Mouse (Mus musculus) gastrocnemius, postnatal 14 days (tissue): ENCODE results near the gene Syt1. TPM values are rescaled to one million over a fixed set of nuclear protein-coding genes. Genes with fewer than 3 reads are reported as not detected.
A peak's percentile ranks its signal among the peaks of the same experiment; 100 is the strongest.

ENCODE experiments used
- DNase-seq: peaks from one replicate; pipeline ENCODE4 v3.0.0; 2021; ENCODE audit warnings: mixed read lengths
- intact Hi-C: fragments of 180-260 bp; cut with DNase I; formaldehyde crosslinking; loops from one replicate; pipeline ENCODE4 v1.15.1; 2025; ENCODE audit warnings: low total_unique reads
- total RNA-seq, 2 experiments: library from RNA; stranded (reverse); gene quantifications; 2 replicates each; pipeline ENCODE4 v1.2.3; 2021

The Syt1 gene
- total RNA-seq, 2 experiments from 2014 or later, result 0.12 to 0.20 TPM

- intact Hi-C loops, result loop anchor here (5.0 kb wide), 1 partner anchor 241 kb away; no protein-coding TSS in a partner anchor
These were observed 472.2 kb downstream of the Syt1 start for GRCm38 (mm10) chr10:108538546-108538945.

DNA sequence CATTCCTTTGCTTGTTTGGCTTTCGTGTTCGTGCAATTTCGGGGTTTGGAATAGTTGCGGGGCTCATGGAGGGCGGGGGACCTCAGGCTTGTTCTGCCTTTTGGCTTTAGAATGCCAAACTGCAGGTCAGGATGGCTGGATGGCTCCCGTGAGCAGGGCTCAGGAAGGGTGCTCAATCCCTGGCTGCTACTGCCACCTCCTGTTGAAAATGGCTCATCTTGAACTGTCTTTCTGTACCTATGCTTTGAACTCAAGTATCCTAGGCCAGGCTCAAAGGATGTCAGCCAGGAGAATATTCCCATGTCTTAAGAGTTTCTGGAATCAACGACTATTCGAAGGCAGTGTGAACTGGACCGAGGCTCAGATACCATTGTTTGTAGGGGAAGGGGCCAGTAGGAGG lies 473.1 kb downstream of the Syt1 start:
- intact Hi-C loops, result loop anchor here (5.0 kb wide), 1 partner anchor 240 kb away; no protein-coding TSS in a partner anchor

More at GRCm38 (mm10) chr10:108538546-108538945, 472.2 kb downstream of the Syt1 start:
- no peak for DNase-seq

DNA sequence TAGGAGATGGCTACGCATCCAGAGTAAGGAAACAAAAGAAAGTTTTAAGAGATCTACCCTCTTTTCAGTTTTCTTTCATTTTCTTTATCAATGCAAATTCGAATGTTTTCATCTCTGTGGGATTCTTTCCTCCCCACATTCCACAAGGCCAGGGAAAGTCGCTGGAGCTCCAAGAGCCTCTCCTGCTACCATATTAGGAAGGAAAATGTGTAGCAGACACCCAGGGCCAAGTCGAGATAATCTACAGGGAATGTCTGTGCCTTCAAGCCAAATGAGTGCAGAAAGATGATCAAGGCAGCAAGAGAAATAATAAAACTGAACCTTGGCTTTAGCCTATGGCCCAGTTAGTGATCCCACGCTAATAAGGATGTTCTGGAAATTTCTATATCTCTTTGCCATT lies 474.9 kb downstream of the Syt1 start:
- DNase-seq, result no peak
- intact Hi-C loops, result loop anchor here (5.0 kb wide), 1 partner anchor 239 kb away; no protein-coding TSS in a partner anchor

More for the DNA sequence above, 473.1 kb downstream of the Syt1 start:
- peak; percentile 18 for DNase-seq

DNA sequence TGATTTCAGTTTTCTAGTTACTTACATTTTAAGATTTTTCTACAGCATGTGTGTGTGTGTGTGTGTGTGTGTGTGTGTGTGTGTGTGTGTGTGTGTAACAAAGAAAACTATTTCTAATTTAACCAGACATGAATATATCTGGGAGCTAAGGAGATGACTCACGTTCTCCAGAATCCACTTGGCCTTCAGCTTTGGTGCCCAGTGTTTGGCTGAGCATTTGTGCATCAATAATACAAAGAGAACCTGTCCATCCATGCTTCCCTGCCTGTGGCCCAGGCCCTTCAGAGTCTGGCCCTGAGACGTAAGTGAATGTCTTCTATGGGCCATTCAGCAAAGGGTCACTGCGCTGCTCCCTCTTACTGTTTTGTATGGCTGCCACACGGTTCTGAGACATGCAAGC lies 476.7 kb downstream of the Syt1 start:
- intact Hi-C loops, result no loop called here
- DNase-seq, result no peak

- intact Hi-C loops, result no loop called here
- DNase-seq, result no peak
These were observed 477.9 kb downstream of the Syt1 start for GRCm38 (mm10) chr10:108532916-108533315.

DNA sequence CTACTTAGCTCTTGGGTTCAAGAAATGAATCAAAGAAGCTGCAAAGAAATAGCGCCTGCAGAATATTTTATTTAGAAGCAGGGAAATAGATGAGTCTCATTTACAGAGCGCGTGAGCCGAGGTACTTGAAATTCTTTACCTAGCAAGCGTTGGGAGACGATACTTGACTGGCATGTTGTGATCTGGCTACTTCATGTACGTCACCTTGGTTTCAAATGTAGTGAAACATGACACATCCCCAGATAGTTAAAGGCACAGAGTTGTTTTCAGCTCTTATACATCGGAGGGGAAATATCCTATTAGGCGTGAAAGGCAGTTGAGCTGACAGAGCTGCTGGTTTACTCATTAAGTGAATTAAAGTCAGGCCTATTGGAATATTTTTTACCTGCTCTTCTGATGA lies 478.5 kb downstream of the Syt1 start:
- no peak for DNase-seq
- intact Hi-C loops, result no loop called here

- intact Hi-C loops, result no loop called here
- no peak for DNase-seq
These were observed 479.1 kb downstream of the Syt1 start for GRCm38 (mm10) chr10:108531641-108532040.

DNA sequence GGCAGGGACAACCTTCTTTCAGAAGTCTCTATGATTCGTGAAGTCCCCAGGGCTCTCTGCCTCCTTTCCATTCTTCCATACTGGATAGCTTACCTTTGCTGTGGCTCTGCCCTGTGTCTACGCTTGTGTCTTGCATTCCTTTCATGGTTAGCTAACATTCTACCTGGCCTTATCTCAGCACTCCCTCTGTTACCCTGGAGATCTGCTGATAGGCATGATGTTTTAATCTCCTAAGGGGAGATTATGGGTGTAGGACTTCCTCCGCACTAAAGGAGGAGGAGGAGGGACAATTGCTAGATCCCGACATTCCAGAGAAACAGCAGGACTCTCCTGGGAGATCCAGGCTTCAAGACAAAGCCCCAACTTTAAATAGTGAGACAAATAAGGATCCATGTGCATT lies 479.7 kb downstream of the Syt1 start:
- intact Hi-C loops, result no loop called here
- DNase-seq, result no peak

DNA sequence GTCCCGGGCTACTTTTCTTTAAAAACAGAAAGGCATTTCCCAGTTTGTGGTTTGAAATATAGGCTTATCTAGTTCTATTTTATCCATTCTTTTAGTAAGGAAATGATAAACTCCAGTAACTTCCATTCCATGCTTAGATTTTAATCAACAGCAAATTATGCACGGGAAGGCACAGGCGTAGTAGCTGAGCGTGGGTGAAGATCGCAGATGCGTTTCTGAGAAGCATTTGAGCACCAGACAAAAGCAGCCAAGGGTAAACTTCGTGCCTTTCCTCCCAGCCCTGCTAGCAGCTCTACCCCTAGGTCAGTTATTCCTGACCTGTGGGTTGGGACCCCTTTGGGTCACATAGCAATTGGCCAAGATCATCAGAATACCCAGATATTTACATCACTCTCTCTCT lies 482.4 kb downstream of the Syt1 start:
- no peak for DNase-seq
- intact Hi-C loops, result no loop called here

GRCm38 (mm10) chr10:108525506-108525905 lies 485.3 kb downstream of the Syt1 start:
- no peak for DNase-seq
- intact Hi-C loops, result no loop called here

DNA sequence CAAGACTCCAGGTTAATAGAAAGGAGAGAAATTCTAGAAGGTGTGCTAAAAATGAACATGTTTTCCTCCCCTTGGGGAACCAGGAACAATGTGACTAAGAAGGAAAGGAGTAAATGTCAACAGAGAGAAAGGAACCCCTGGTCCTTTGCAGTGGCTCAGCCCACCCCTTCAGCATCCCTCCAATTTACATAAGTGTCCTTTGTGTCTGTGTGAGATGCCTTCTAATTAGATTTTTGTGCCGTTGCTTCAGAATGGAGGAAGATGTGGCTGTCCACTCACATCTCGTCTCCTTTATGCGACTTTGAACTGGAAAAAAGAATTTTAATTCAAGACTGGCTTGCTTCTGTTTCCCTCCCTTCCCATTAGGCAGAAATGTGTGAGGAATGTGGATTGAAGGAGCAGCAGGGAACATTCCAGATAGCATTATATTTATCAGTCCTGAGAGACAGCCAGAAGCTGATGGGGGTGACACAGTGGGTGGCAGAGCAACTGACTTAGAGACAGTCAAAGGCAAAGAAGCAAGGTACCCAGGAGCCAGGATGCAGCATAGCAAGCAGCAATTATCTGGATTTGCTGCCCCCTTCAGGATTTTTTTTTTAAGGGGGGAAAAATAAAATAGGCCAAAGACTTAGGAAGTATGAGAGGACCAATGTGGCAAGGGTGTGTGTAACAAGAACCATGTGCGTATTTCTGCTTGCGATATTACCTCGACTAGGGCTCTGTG lies 486.3 kb downstream of the Syt1 start:
- intact Hi-C loops, result no loop called here
- no peak for DNase-seq

- DNase-seq, result no peak
- intact Hi-C loops, result no loop called here
These were observed 491.6 kb downstream of the Syt1 start for GRCm38 (mm10) chr10:108519156-108519555.

DNA sequence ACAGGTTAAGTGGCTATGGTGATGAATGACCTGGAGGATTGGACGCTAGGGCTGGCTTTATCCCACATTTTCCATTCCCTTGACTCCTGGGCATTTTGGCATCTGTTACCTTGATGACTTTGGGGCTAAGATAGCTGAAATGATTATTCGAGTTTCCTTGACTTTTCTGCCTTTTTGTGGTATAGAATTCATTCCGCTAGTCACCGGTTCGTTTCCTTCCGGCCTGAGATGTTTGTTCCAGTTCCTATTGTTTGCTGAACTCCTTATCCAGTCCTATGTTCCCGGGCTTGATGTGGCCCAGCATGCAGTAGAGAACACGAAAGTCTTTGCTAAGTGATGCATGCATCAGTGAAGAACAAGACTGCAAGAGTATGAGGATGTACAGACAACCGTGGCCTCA lies 493.7 kb downstream of the Syt1 start:
- intact Hi-C loops, result no loop called here
- no peak for DNase-seq

DNA sequence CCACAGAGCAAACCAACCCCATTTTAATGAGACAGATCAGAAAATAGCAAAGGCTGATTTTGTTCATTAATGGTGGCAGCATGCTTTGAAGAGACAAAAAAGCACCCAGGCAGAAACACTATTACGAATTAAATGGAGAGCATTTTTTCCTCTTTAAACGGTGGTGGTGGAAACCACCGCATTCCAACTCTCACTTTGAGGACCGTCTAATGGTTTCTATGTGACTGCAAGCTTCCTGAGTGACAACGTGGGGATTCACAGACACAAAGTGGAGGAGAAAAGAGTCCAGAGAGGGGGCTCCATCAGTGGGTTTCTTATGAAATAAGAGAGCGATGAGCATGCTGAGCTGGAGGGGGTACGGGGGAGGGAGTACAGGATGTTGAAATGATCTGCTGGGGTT lies 496.1 kb downstream of the Syt1 start:
- no peak for DNase-seq
- intact Hi-C loops, result no loop called here

- intact Hi-C loops, result no loop called here
These were observed 501.2 kb downstream of the Syt1 start for GRCm38 (mm10) chr10:108509579-108509978.

DNA sequence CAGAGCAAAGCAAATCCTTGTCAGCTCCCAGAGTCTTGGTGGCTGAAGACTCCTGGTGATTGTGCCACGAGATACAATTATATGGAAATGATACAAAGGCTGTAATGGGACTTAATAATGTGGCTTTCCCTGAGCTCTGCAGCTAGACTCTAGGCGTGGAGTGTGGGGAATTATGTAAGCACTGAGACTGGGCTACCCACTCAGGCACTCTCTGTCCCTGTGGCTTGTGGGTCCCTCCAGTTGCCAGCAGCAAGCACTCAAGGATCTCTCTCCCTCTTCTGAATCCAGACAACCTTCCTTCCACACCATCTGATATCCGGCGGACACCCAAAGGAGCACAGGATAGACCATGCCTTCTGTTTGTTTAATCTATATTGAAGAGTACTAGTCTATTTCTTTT lies 503.9 kb downstream of the Syt1 start:
- DNase-seq, result no peak
- intact Hi-C loops, result no loop called here

More at GRCm38 (mm10) chr10:108509579-108509978, 501.2 kb downstream of the Syt1 start:
- DNase-seq, result no peak

DNA sequence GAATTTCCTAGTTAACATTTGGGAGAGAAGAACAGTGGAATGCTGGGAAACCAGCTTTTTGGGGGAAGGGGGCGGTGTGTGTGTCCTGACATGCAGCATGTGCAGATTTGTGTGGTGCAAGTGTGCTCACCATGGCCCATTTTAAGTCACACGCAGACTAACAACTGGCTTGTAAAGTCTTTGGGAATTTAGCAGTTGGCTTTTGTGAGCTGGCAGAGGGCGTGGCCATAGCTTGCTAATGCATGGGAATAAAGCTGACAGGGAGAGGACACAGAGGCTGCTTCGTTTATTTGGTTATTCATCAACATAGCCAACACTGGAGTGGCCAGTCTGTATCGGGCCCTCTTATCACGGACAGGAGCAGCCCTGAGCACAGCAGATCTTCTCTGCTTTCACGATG lies 505.9 kb downstream of the Syt1 start:
- no peak for DNase-seq
- intact Hi-C loops, result no loop called here

- intact Hi-C loops, result no loop called here
- DNase-seq, result no peak
These were observed 506.5 kb downstream of the Syt1 start for GRCm38 (mm10) chr10:108504128-108504870.

- no peak for DNase-seq
- intact Hi-C loops, result no loop called here
These were observed 520.6 kb downstream of the Syt1 start for GRCm38 (mm10) chr10:108490231-108490630.

DNA sequence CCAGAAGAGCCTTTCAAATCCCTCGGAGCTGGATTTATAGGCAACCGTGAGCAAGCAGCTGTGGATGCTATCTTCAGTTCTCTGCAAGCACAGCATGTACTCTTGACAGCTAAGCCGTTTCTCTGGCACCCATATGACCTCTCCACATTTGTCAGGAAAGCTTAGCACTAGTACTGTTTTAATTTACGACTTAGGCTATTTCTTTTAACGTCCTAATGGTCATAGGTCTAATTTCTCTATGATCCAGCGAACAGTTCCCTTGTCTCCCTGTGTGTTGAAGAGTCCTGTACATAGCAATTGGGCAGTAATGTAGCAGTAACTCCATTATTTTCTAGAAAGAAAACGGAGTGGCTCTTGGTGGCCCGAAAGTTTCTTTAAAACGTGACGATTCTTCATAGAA lies 526.8 kb downstream of the Syt1 start:
- DNase-seq, result no peak
- intact Hi-C loops, result no loop called here
